Mouse (Mus musculus) midbrain, embryonic 12.5 days (tissue): ENCODE measurements around the gene Klf6. TPM values are rescaled to one million over a fixed set of nuclear protein-coding genes. Genes with fewer than 3 reads are reported as not detected.

Experiments used
- ATAC-seq: fragments of 200-750 bp; cut with Nextera tagmentation; 2 replicates; pipeline ENCODE4 v1.8.0; 2017; ENCODE audit warnings: low read depth, moderate TSS enrichment, moderate library complexity; ENCODE audit not compliant: low FRiP score
- H3K27ac ChIP-seq: fragments of 300-500 bp; sonication (generic); replicated peaks from 2 replicates; pipeline ENCODE4 v1.5.1; 2016; ENCODE audit warnings: mild to moderate bottlenecking
- H3K27me3 ChIP-seq: fragments of 300-500 bp; sonication (generic); 2 replicates; pipeline ENCODE4 v1.6.1; 2016; ENCODE audit warnings: mild to moderate bottlenecking
- H3K36me3 ChIP-seq: fragments of 300-500 bp; sonication (generic); 2 replicates; pipeline ENCODE4 v1.6.1; 2016
- H3K4me1 ChIP-seq: fragments of 300-500 bp; sonication (generic); 2 replicates; pipeline ENCODE4 v1.6.1; 2016
- H3K4me2 ChIP-seq: fragments of 300-500 bp; sonication (generic); replicated peaks from 2 replicates; pipeline ENCODE4 v1.6.1; 2016; ENCODE audit warnings: mild to moderate bottlenecking, moderate library complexity
- H3K4me3 ChIP-seq: fragments of 300-500 bp; sonication (generic); 2 replicates; pipeline ENCODE4 v1.5.1; 2016; ENCODE audit warnings: mild to moderate bottlenecking
- H3K9ac ChIP-seq: fragments of 300-500 bp; sonication (generic); replicated peaks from 2 replicates; pipeline ENCODE4 v1.6.1; 2016; ENCODE audit warnings: mild to moderate bottlenecking, moderate library complexity
- H3K9me3 ChIP-seq: fragments of 300-500 bp; sonication (generic); 2 replicates; pipeline ENCODE4 v1.6.1; 2016; ENCODE audit warnings: mild to moderate bottlenecking
- WGBS: fragments of 180-500 bp; shearing (Covaris S2); methylation state at CpG from one replicate; pipeline ENCODE4 v1.1.7; 2016; 5-methylcytosine and 5-hydroxymethylcytosine counted together
- polyA plus RNA-seq: library from polyadenylated mRNA; unstranded; fragments of >200 nt; fragmentation: Nextera tagmentation; extraction: Ambion mirVana; gene quantifications from 2 replicates; pipeline ENCODE4 v1.2.1, GENCODE M21; 2016

Klf6 gene
- polyA plus RNA-seq, 1 experiment from 2014 or later, result 77.0 TPM

GRCm38 (mm10) chr13:5888731-5889130, 27.4 kb downstream of the Klf6 start:
- H3K4me1 ChIP-seq, result no peaks in the 10 kb centered on the region
- no peak overlapping the region for H3K9ac ChIP-seq
- 88% methylated on average over 1 of the region's 1 CpGs for WGBS
- ATAC-seq, result no peak
- H3K27ac ChIP-seq, result no peak overlapping the region
- no peaks in the 10 kb centered on the region for H3K27me3 ChIP-seq
- H3K36me3 ChIP-seq, result no peaks in the 10 kb centered on the region
- H3K4me2 ChIP-seq, result no peak overlapping the region
- no peak overlapping the region for H3K4me3 ChIP-seq
- no peaks in the 10 kb centered on the region for H3K9me3 ChIP-seq

DNA sequence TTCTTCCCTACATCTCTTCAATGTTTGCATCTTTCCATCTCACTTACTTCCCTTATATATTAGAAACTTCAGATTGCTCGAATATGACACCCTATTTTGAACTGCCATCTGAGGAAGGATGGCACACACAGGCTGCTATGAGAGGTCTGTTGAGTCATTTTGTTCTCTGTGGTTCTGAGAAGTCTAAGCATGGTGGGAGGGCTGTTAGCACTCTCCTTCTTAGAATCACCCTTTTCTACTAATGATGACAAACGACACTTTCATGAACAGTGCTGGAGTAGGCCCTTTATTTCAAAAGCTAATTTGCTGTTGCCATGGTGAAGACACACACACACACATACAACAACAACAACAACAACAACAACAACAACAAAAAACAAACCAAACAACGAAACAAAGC, 28.8 kb downstream of the Klf6 start:
- Histone ChIP-seq H3K4me3 (no peak overlapping the region), H3K4me1 (no peaks in the 10 kb centered on the region), H3K4me2 (no peak overlapping the region), H3K9me3 (no peaks in the 10 kb centered on the region), H3K9ac (no peak overlapping the region), H3K27ac (no peak overlapping the region), H3K27me3 (no peaks in the 10 kb centered on the region), H3K36me3 (no peaks in the 10 kb centered on the region)
- no peak for ATAC-seq
- WGBS, result 79% methylated on average over 3 of the region's 3 CpGs

GRCm38 (mm10) chr13:5892684-5893447, 31.6 kb downstream of the Klf6 start:
- H3K36me3 ChIP-seq, result no peaks in the 10 kb centered on the region
- 76% methylated on average over 9 of the region's 9 CpGs for WGBS
- H3K4me1 ChIP-seq, result no peaks in the 10 kb centered on the region
- no peak overlapping the region for H3K27ac ChIP-seq
- no peak for ATAC-seq
- no peak overlapping the region for H3K9ac ChIP-seq
- no peaks in the 10 kb centered on the region for H3K9me3 ChIP-seq
- H3K4me3 ChIP-seq, result no peak overlapping the region
- no peaks in the 10 kb centered on the region for H3K27me3 ChIP-seq
- no peak overlapping the region for H3K4me2 ChIP-seq

- 82% methylated on average over 3 of the region's 3 CpGs for WGBS
- Histone ChIP-seq H3K9ac (no peak overlapping the region), H3K27ac (no peak overlapping the region)
These were observed 33.6 kb downstream of the Klf6 start for GRCm38 (mm10) chr13:5894910-5895309.

GRCm38 (mm10) chr13:5895851-5896250, 34.6 kb downstream of the Klf6 start:
- no peaks in the 10 kb centered on the region for H3K4me1 ChIP-seq
- H3K36me3 ChIP-seq, result no peaks in the 10 kb centered on the region
- no peak for ATAC-seq
- H3K4me3 ChIP-seq, result no peak overlapping the region
- no peak overlapping the region for H3K4me2 ChIP-seq
- H3K9me3 ChIP-seq, result no peaks in the 10 kb centered on the region
- no peak overlapping the region for H3K9ac ChIP-seq
- 63% methylated on average over 3 of the region's 3 CpGs for WGBS
- no peak overlapping the region for H3K27ac ChIP-seq
- no peaks in the 10 kb centered on the region for H3K27me3 ChIP-seq

More at GRCm38 (mm10) chr13:5894910-5895309, 33.6 kb downstream of the Klf6 start:
- H3K4me1 ChIP-seq, result no peaks in the 10 kb centered on the region
- no peak overlapping the region for H3K4me3 ChIP-seq
- no peaks in the 10 kb centered on the region for H3K9me3 ChIP-seq
- H3K27me3 ChIP-seq, result no peaks in the 10 kb centered on the region
- no peak overlapping the region for H3K4me2 ChIP-seq
- no peak for ATAC-seq
- H3K36me3 ChIP-seq, result no peaks in the 10 kb centered on the region

- ATAC-seq, result no peak
- no peak overlapping the region for H3K4me3 ChIP-seq
These were observed 36.1 kb downstream of the Klf6 start for GRCm38 (mm10) chr13:5897176-5897959.

DNA sequence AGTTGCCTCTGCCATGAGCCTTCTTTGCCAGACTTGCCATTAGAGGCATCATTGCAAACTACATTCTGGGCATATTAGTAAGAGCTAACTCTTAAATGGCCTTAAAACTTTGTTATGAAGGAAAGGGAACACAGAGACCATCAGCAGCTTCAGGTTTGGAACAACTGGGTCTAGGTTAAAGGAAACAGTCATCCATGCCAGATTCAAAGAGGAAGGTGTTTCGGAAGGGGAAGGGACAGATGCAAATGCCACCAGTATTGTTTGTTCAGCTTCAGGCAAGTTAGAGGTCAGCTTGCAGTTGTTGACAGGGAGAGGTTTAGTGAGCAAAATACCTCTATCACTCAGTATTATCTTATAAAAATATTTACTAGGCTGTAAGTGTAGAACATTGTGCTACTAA, 37.7 kb downstream of the Klf6 start:
- no peak overlapping the region for H3K27ac ChIP-seq
- no peak for ATAC-seq

More at GRCm38 (mm10) chr13:5897176-5897959, 36.1 kb downstream of the Klf6 start:
- no peaks in the 10 kb centered on the region for H3K27me3 ChIP-seq
- no peaks in the 10 kb centered on the region for H3K36me3 ChIP-seq
- 78% methylated on average over 14 of the region's 14 CpGs for WGBS
- H3K9me3 ChIP-seq, result no peaks in the 10 kb centered on the region
- no peak overlapping the region for H3K27ac ChIP-seq
- no peak overlapping the region for H3K9ac ChIP-seq
- H3K4me1 ChIP-seq, result no peaks in the 10 kb centered on the region
- H3K4me2 ChIP-seq, result no peak overlapping the region

DNA sequence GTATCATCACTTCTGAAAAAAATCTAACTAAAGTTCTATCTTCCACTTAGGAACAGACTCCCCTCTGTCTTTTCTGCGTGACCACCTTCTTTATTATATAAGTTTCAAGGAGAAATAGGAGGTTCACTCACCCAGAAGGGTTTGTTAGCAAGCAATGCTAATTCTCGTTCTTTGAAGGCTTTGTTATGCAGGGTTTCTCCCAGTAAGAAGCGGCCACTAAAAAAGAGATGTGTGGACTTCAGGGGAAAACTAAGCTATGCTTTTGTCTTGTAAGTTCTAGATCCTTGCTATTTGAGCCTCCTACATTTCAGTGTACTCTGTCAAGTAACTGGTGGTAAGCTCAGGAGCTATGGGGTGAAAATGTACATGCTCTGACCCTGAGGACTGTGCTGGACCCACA, 38.4 kb downstream of the Klf6 start:
- Histone ChIP-seq H3K36me3 (no peaks in the 10 kb centered on the region), H3K27me3 (no peaks in the 10 kb centered on the region), H3K9me3 (no peaks in the 10 kb centered on the region), H3K27ac (no peak overlapping the region), H3K4me1 (no peaks in the 10 kb centered on the region), H3K4me3 (no peak overlapping the region), H3K9ac (no peak overlapping the region), H3K4me2 (no peak overlapping the region)
- WGBS, result 36% methylated on average over 3 of the region's 3 CpGs
- ATAC-seq, result no peak

More for the DNA sequence above, 37.7 kb downstream of the Klf6 start:
- H3K36me3 ChIP-seq, result no peaks in the 10 kb centered on the region
- no peaks in the 10 kb centered on the region for H3K4me1 ChIP-seq
- no peaks in the 10 kb centered on the region for H3K27me3 ChIP-seq
- H3K9me3 ChIP-seq, result no peaks in the 10 kb centered on the region
- WGBS, result 78% methylated on average over 1 of the region's 1 CpGs
- H3K4me2 ChIP-seq, result no peak overlapping the region
- H3K9ac ChIP-seq, result no peak overlapping the region
- H3K4me3 ChIP-seq, result no peak overlapping the region

DNA sequence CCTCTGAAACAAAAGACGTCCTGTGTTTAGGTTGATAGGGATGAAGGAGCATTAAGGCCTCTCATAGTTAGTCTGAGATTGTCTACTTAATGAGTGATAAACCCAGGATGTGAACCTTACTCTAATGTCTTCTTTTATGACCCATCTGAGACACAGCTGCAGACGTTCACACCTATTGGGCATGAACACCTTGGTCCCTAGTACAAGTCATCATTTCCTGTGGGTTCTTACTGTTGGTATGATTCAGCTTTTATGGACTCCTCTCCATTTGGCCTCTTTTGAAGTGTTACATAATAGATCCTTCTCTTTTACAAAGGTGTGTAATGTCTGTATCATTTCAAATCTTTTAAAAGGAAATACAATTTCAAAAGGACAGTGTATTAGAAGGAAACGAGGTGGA, 51.9 kb downstream of the Klf6 start:
- Histone ChIP-seq H3K4me3 (no peak overlapping the region), H3K27me3 (no peaks in the 10 kb centered on the region), H3K9me3 (no peaks in the 10 kb centered on the region), H3K9ac (no peak overlapping the region), H3K4me2 (no peak overlapping the region), H3K36me3 (no peaks in the 10 kb centered on the region), H3K4me1 (no peaks in the 10 kb centered on the region), H3K27ac (no peak overlapping the region)
- no peak for ATAC-seq
- 82% methylated on average over 3 of the region's 3 CpGs for WGBS

DNA sequence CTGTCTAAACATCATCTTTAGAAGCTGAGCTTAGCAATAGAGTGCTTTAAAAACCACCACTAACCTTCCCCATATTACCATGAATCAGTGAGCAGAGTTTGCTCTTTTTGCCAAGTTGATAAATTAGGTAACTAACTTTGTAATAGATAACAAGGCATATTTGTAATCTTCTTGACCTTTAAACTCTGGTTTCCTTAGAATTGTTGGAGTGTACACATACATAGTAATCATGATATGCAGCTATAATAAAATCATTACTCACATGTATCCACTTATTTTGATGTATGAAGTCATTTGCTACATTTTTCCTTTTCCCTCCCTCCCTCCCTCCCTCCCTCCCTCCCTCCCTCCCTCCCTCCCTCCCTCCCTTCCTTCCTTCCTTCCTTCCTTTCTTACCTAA, 56.1 kb downstream of the Klf6 start:
- Histone ChIP-seq H3K4me3 (no peak overlapping the region), H3K9me3 (no peaks in the 10 kb centered on the region), H3K9ac (no peak overlapping the region), H3K27ac (no peak overlapping the region), H3K27me3 (no peaks in the 10 kb centered on the region), H3K4me1 (no peaks in the 10 kb centered on the region), H3K4me2 (no peak overlapping the region), H3K36me3 (no peaks in the 10 kb centered on the region)
- no peak for ATAC-seq

- H3K27me3 ChIP-seq, result no peaks in the 10 kb centered on the region
- H3K27ac ChIP-seq, result no peak overlapping the region
- no peaks in the 10 kb centered on the region for H3K4me1 ChIP-seq
- no peaks in the 10 kb centered on the region for H3K9me3 ChIP-seq
- no peaks in the 10 kb centered on the region for H3K36me3 ChIP-seq
- H3K4me3 ChIP-seq, result no peak overlapping the region
- H3K9ac ChIP-seq, result no peak overlapping the region
- ATAC-seq, result no peak
- WGBS, result 88% methylated on average over 4 of the region's 4 CpGs
- no peak overlapping the region for H3K4me2 ChIP-seq
These were observed 58.7 kb downstream of the Klf6 start for GRCm38 (mm10) chr13:5919966-5920365.
